Mouse (Mus musculus): ENCODE measurements at regions not wholly inside any gene's neighbourhood (a gene's known extent, or its start where the extent isn't known, plus 50 kb on each side); places are given as distances from the start of the nearest gene placed in this dataset.

GRCm38 (mm10) chr10:68377479-68377878 is 98.9 kb upstream of the Arid5b start:
- no peak for TF ChIP-seq CTCF (IDR thresholded peaks at IDR 0.05; ENCODE audit: control insufficient read depth, insufficient read depth, insufficient replicate concordance, low read depth, low read length)
- no peak for TF ChIP-seq POLR2A (IDR thresholded peaks at IDR 0.05; ENCODE audit: control insufficient read depth, low read depth, low read length)

All from testis, adult 2 months (tissue).